Mouse (Mus musculus) ES-E14 (cell line): ENCODE measurements around the gene Camk2n1.

Source experiments
- CHD2 ChIP-seq: IDR thresholded peaks from 2 replicates; pipeline ENCODE4 v1.6.1; 2014; ENCODE audit warnings: mild to moderate bottlenecking, low read depth, low read length, inconsistent platforms
- HCFC1 ChIP-seq: IDR thresholded peaks from 2 replicates; pipeline ENCODE4 v1.6.1; 2012; ENCODE audit warnings: low read length, inconsistent platforms, borderline replicate concordance; ENCODE audit not compliant: insufficient read depth
- MAFK ChIP-seq: IDR thresholded peaks from 2 replicates; pipeline ENCODE4 v1.6.1; 2014; ENCODE audit warnings: mild to moderate bottlenecking, low read depth, low read length, inconsistent platforms; ENCODE audit not compliant: insufficient read depth
- ZC3H11A ChIP-seq: IDR thresholded peaks from 2 replicates; pipeline ENCODE4 v1.6.1; 2012; ENCODE audit warnings: low read depth, mild to moderate bottlenecking, inconsistent platforms, low read length, borderline replicate concordance

DNA sequence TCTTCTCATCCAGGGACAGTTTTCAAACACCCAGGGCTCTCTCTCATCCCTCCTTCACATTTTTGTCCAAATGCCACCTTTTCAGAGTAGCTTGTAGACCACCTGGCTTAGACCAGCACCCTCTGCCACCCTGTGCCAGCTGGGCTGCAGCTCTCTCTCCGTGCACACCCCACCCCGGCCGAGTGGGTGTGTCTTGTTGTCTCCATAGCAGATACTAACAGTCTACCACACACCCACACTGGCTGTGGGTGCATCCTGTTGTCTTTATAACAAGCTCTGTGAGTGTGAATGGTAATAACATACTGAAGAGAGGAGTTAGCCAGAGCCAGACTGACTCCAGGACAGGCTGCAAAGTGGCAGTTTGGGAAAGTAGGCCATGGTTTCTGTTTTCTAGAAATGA, 38.1 kb upstream of the Camk2n1 start:
- TF ChIP-seq HCFC1 (no peak), ZC3H11A (no peak), MAFK (no peak), CHD2 (no peak)
